Mouse (Mus musculus) G1E (cell line): Measurements from ENCODE around the gene Naa10. TPM values are rescaled to one million over a fixed set of nuclear protein-coding genes. Genes with fewer than 3 reads are reported as not detected.

ENCODE experiments used
- ATAC-seq: 2 replicates; pipeline ENCODE4 v1.8.0; 2016; ENCODE audit warnings: mild to moderate bottlenecking; ENCODE audit not compliant: insufficient number of reproducible peaks, poor library complexity, low FRiP score, severe bottlenecking; ENCODE audit errors: extremely low read depth
- DNase-seq: peaks from one replicate; pipeline ENCODE4 v3.0.0; 2012; ENCODE audit warnings: low spot score
- H3K27me3 ChIP-seq: 2 replicates; pipeline ENCODE4 v1.6.1; 2012; ENCODE audit warnings: mild to moderate bottlenecking, low read length, inconsistent platforms; ENCODE audit not compliant: insufficient read depth
- H3K36me3 ChIP-seq: replicated peaks from 2 replicates; pipeline ENCODE3; 2012; ENCODE audit warnings: mild to moderate bottlenecking, inconsistent platforms
- H3K4me1 ChIP-seq: 2 replicates; pipeline ENCODE4 v1.6.1; 2012; ENCODE audit warnings: low read depth, low read length, inconsistent platforms, mixed read lengths; ENCODE audit not compliant: insufficient read depth
- H3K4me3 ChIP-seq: 2 replicates; pipeline ENCODE4 v1.5.1; 2012; ENCODE audit warnings: low read depth, mild to moderate bottlenecking, inconsistent platforms, low read length, moderate library complexity, mixed read lengths
- H3K9me3 ChIP-seq: replicated peaks from 2 replicates; pipeline ENCODE4 v1.6.1; 2012; ENCODE audit warnings: inconsistent platforms
- CTCF ChIP-seq: IDR thresholded peaks from 2 replicates; pipeline ENCODE4 v1.5.1; 2012; ENCODE audit warnings: low read depth, low read length, inconsistent platforms, mixed read lengths
- GATA1 ChIP-seq: IDR thresholded peaks from 2 replicates; pipeline ENCODE4 v1.6.1; 2012; ENCODE audit warnings: borderline replicate concordance, low read length, inconsistent platforms, mixed read lengths
- GATA2 ChIP-seq: IDR thresholded peaks from 2 replicates; pipeline ENCODE4 v1.6.1; 2012; ENCODE audit warnings: low read depth, low read length, inconsistent platforms, borderline replicate concordance
- POLR2AphosphoS5 ChIP-seq: IDR thresholded peaks from 2 replicates; pipeline ENCODE4 v1.6.1; 2012; ENCODE audit warnings: low read depth, low read length, inconsistent platforms; ENCODE audit not compliant: insufficient replicate concordance
- TAL1 ChIP-seq: conservative IDR thresholded peaks from 2 replicates; pipeline ENCODE4 v1.6.1; 2012; ENCODE audit warnings: low read depth, low read length, inconsistent platforms, mixed read lengths
- polyA plus RNA-seq: library from polyadenylated mRNA; stranded (reverse); fragments of >175 nt; gene quantifications from 2 replicates; pipeline ENCODE4 v1.2.3, GENCODE M21; 2012
- total RNA-seq, 2 experiments: library from RNA; stranded (forward) in 1 of 2; stranded (reverse) in 1 of 2; fragments of 200-1000 nt in 1 of 2; fragments of >200 nt in 1 of 2; fragmentation: Nextera tagmentation in 1 of 2; gene quantifications; 2 replicates each; pipeline ENCODE4 v1.2.3; 2014 to 2017

Gene Naa10
- total and polyA plus RNA-seq, 3 experiments, result 55.9 to 192 (median 85.4) TPM

GRCm38 (mm10) chrX:73871956-73872355 is 49.8 kb downstream of the Naa10 start:
- Histone ChIP-seq H3K9me3 (no peaks in the 10 kb centered on the region), H3K4me3 (no peak overlapping the region), H3K36me3 (no peaks in the 10 kb centered on the region), H3K27me3 (no peaks in the 10 kb centered on the region), H3K4me1 (no peaks in the 10 kb centered on the region)
- no peak for ATAC-seq
- no peak for DNase-seq
- TF ChIP-seq GATA2 (no peak), CTCF (no peak), POLR2AphosphoS5 (no peak), TAL1 (no peak), GATA1 (no peak)

- Histone ChIP-seq H3K4me1 (no peaks in the 10 kb centered on the region), H3K27me3 (no peaks in the 10 kb centered on the region), H3K4me3 (no peak overlapping the region), H3K9me3 (no peaks in the 10 kb centered on the region), H3K36me3 (no peaks in the 10 kb centered on the region)
- no peak for TF ChIP-seq CTCF
- no peak for TF ChIP-seq POLR2AphosphoS5
- TF ChIP-seq GATA1, result no peak
- TF ChIP-seq TAL1, result no peak
- no peak for TF ChIP-seq GATA2
- ATAC-seq (no peak), DNase-seq (no peak)
Observed at GRCm38 (mm10) chrX:73871474-73871873, 50.3 kb downstream of the Naa10 start.

GRCm38 (mm10) chrX:73869334-73869733 is 52.4 kb downstream of the Naa10 start:
- Histone ChIP-seq H3K36me3 (no peaks in the 10 kb centered on the region), H3K4me3 (no peak overlapping the region), H3K9me3 (no peaks in the 10 kb centered on the region), H3K27me3 (no peaks in the 10 kb centered on the region), H3K4me1 (no peaks in the 10 kb centered on the region)
- TF ChIP-seq GATA1 (no peak), CTCF (no peak), GATA2 (no peak), POLR2AphosphoS5 (no peak), TAL1 (no peak)
- ATAC-seq (no peak), DNase-seq (peak; percentile 7)

- DNase-seq (no peak), ATAC-seq (no peak)
- Histone ChIP-seq H3K9me3 (no peaks in the 10 kb centered on the region), H3K36me3 (no peaks in the 10 kb centered on the region), H3K4me1 (no peaks in the 10 kb centered on the region), H3K4me3 (no peak overlapping the region), H3K27me3 (no peaks in the 10 kb centered on the region)
- TF ChIP-seq GATA1 (no peak), TAL1 (no peak), CTCF (no peak), GATA2 (no peak), POLR2AphosphoS5 (no peak)
Observed at GRCm38 (mm10) chrX:73867852-73868251, 53.9 kb downstream of the Naa10 start.

- ATAC-seq (no peak), DNase-seq (no peak)
- no peaks in the 10 kb centered on the region for H3K36me3 ChIP-seq
- H3K4me3 ChIP-seq, result no peak overlapping the region
- no peaks in the 10 kb centered on the region for H3K9me3 ChIP-seq
- TF ChIP-seq POLR2AphosphoS5, result no peak
- no peak for TF ChIP-seq TAL1
- TF ChIP-seq GATA2, result no peak
- TF ChIP-seq GATA1, result no peak
- no peak for TF ChIP-seq CTCF
- 0 out of 2 replicates have a peak, but pooled peaks cover 3% of the 10 kb centered on the region for H3K27me3 ChIP-seq
- no peaks in the 10 kb centered on the region for H3K4me1 ChIP-seq
Observed at GRCm38 (mm10) chrX:73867256-73867655, 54.5 kb downstream of the Naa10 start.

Other genes starting within 250 kb of the Naa10 start
- gene Slc6a8, start 248.8 kb downstream of the Naa10 start, total RNA-seq (2014; fragmentation: Nextera tagmentation), result 4.1 and 6.1 TPM in 2 replicates
- gene Slc6a8, start 248.8 kb downstream of the Naa10 start, total RNA-seq (2017), result 9.9 and 12.7 TPM in 2 replicates
- gene Slc6a8, start 248.8 kb downstream of the Naa10 start, polyA plus RNA-seq, result 1.6 and 2.1 TPM in 2 replicates
- gene Bcap31, start 205.8 kb downstream of the Naa10 start, total RNA-seq (2014; fragmentation: Nextera tagmentation), result 83.2 and 98.4 TPM in 2 replicates
- gene Bcap31, start 205.8 kb downstream of the Naa10 start, total RNA-seq (2017), result 215 and 222 TPM in 2 replicates
- gene Bcap31, start 205.8 kb downstream of the Naa10 start, polyA plus RNA-seq, result 13.5 and 16.0 TPM in 2 replicates
- gene Abcd1, start 205.3 kb downstream of the Naa10 start, total RNA-seq (2014; fragmentation: Nextera tagmentation), result 15.8 and 17.1 TPM in 2 replicates
- 6.3 and 7.0 TPM in 2 replicates for gene Abcd1, start 205.3 kb downstream of the Naa10 start, total RNA-seq (2017)
- 17.6 and 19.4 TPM in 2 replicates for gene Abcd1, start 205.3 kb downstream of the Naa10 start, polyA plus RNA-seq
- not detected in 2 replicates for gene Plxnb3, start 164.9 kb downstream of the Naa10 start, total RNA-seq (2014; fragmentation: Nextera tagmentation)
- 0.93 and 0.98 TPM in 2 replicates for gene Plxnb3, start 164.9 kb downstream of the Naa10 start, total RNA-seq (2017)
- 0.02 TPM in 1 of 2 replicates, not detected in the other for gene Plxnb3, start 164.9 kb downstream of the Naa10 start, polyA plus RNA-seq
- not detected in 2 replicates for gene Srpk3, start 147.5 kb downstream of the Naa10 start, total RNA-seq (2014; fragmentation: Nextera tagmentation)
- gene Srpk3, start 147.5 kb downstream of the Naa10 start, total RNA-seq (2017), result 0.44 TPM in 1 of 2 replicates, not detected in the other
- not detected in 2 replicates for gene Srpk3, start 147.5 kb downstream of the Naa10 start, polyA plus RNA-seq
- gene Idh3g, start 135.0 kb downstream of the Naa10 start, total RNA-seq (2014; fragmentation: Nextera tagmentation), result 378 and 393 TPM in 2 replicates
- gene Idh3g, start 135.0 kb downstream of the Naa10 start, total RNA-seq (2017), result 179 and 187 TPM in 2 replicates
- gene Idh3g, start 135.0 kb downstream of the Naa10 start, polyA plus RNA-seq, result 27.0 and 37.5 TPM in 2 replicates
- 92.3 and 120 TPM in 2 replicates for gene Ssr4, start 134.9 kb downstream of the Naa10 start, total RNA-seq (2014; fragmentation: Nextera tagmentation)
- 138 and 184 TPM in 2 replicates for gene Ssr4, start 134.9 kb downstream of the Naa10 start, total RNA-seq (2017)
- 9.0 and 12.4 TPM in 2 replicates for gene Ssr4, start 134.9 kb downstream of the Naa10 start, polyA plus RNA-seq
- not detected in 2 replicates for gene Pdzd4, start 97.0 kb downstream of the Naa10 start, total RNA-seq (2014; fragmentation: Nextera tagmentation)
- 0.05 and 0.06 TPM in 2 replicates for gene Pdzd4, start 97.0 kb downstream of the Naa10 start, total RNA-seq (2017)
- gene Pdzd4, start 97.0 kb downstream of the Naa10 start, polyA plus RNA-seq, result 0.04 TPM in 1 of 2 replicates, not detected in the other
- gene Avpr2, start 29.8 kb downstream of the Naa10 start, total RNA-seq (2014; fragmentation: Nextera tagmentation), result not detected in 2 replicates
- not detected in 2 replicates for gene Avpr2, start 29.8 kb downstream of the Naa10 start, total RNA-seq (2017)
- not detected in 2 replicates for gene Avpr2, start 29.8 kb downstream of the Naa10 start, polyA plus RNA-seq
- not detected in 2 replicates for gene L1cam, start 25.8 kb downstream of the Naa10 start, total RNA-seq (2014; fragmentation: Nextera tagmentation)
- gene L1cam, start 25.8 kb downstream of the Naa10 start, total RNA-seq (2017), result 0.05 TPM in 1 of 2 replicates, not detected in the other
- gene L1cam, start 25.8 kb downstream of the Naa10 start, polyA plus RNA-seq, result 0.05 TPM in 1 of 2 replicates, not detected in the other
- 5.0 and 5.1 TPM in 2 replicates for gene Arhgap4, start 74 bp downstream of the Naa10 start, total RNA-seq (2014; fragmentation: Nextera tagmentation)
- gene Arhgap4, start 74 bp downstream of the Naa10 start, total RNA-seq (2017), result 2.1 and 3.8 TPM in 2 replicates
- 1.5 and 1.7 TPM in 2 replicates for gene Arhgap4, start 74 bp downstream of the Naa10 start, polyA plus RNA-seq
- gene Renbp, start 8.9 kb upstream of the Naa10 start, total RNA-seq (2014; fragmentation: Nextera tagmentation), result 39.2 and 42.7 TPM in 2 replicates
- gene Renbp, start 8.9 kb upstream of the Naa10 start, total RNA-seq (2017), result 196 and 201 TPM in 2 replicates
- gene Renbp, start 8.9 kb upstream of the Naa10 start, polyA plus RNA-seq, result 80.1 and 139 TPM in 2 replicates
- gene Hcfc1, start 44.4 kb upstream of the Naa10 start, total RNA-seq (2014; fragmentation: Nextera tagmentation), result 222 and 230 TPM in 2 replicates
- 40.8 and 47.3 TPM in 2 replicates for gene Hcfc1, start 44.4 kb upstream of the Naa10 start, total RNA-seq (2017)
- 148 and 184 TPM in 2 replicates for gene Hcfc1, start 44.4 kb upstream of the Naa10 start, polyA plus RNA-seq
- 76.7 and 101 TPM in 2 replicates for gene Irak1, start 102.0 kb upstream of the Naa10 start, total RNA-seq (2014; fragmentation: Nextera tagmentation)
- 35.4 and 39.7 TPM in 2 replicates for gene Irak1, start 102.0 kb upstream of the Naa10 start, total RNA-seq (2017)
- gene Irak1, start 102.0 kb upstream of the Naa10 start, polyA plus RNA-seq, result 270 and 286 TPM in 2 replicates
- not detected in 2 replicates for gene Opn1mw, start 205.5 kb upstream of the Naa10 start, total RNA-seq (2014; fragmentation: Nextera tagmentation)
- not detected in 2 replicates for gene Opn1mw, start 205.5 kb upstream of the Naa10 start, total RNA-seq (2017)
- gene Opn1mw, start 205.5 kb upstream of the Naa10 start, polyA plus RNA-seq, result not detected in 2 replicates
- 40.1 and 44.3 TPM in 2 replicates for gene Mecp2, start 213.4 kb upstream of the Naa10 start, total RNA-seq (2014; fragmentation: Nextera tagmentation)
- gene Mecp2, start 213.4 kb upstream of the Naa10 start, total RNA-seq (2017), result 18.1 and 21.2 TPM in 2 replicates
- gene Mecp2, start 213.4 kb upstream of the Naa10 start, polyA plus RNA-seq, result 47.7 and 50.3 TPM in 2 replicates
- not detected in 2 replicates for gene Tex28, start 245.9 kb upstream of the Naa10 start, total RNA-seq (2014; fragmentation: Nextera tagmentation)
- gene Tex28, start 245.9 kb upstream of the Naa10 start, total RNA-seq (2017), result not detected in 2 replicates
- not detected in 2 replicates for gene Tex28, start 245.9 kb upstream of the Naa10 start, polyA plus RNA-seq